Mouse (Mus musculus): ENCODE measurements around the gene Vsx1. TPM values are rescaled to one million over a fixed set of nuclear protein-coding genes. Genes with fewer than 3 reads are reported as not detected.

Vsx1 gene
- polyA plus RNA-seq (2015; fragmentation: Nextera tagmentation; extraction: Ambion mirVana): not detected in 2 replicates

DNA sequence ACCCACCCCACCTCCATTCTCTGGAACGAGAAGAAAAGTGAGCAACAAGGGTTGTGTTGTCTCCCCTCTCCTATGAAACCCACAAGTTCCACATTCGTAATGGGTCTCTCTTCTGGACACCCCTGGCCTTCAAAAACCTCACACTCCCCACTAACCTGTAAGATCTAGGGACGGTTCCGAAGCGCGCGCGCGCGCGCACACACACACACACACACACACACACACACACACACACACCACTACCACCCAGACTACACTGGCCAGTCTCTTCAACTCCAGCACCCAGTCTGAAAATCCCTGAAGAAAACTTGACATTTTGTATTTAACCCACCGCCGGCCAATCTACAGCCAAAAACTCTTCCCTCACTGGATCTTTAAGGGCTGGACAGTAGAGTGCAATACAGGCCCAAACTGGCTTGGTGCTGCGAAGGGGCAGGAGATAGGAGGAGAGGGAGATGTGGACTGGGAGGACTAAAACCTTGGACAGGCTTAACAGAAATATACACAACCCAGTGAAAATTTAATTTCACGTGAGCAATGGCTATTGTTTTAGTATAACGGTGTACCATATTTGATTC lies at the start of gene Vsx1:
Gene Vsx1, minus strand, starts transcription at position 138 of the 578 bp plus-strand sequence.
- ATAC-seq (ENCODE audit: insufficient number of reproducible peaks, insufficient read depth, low FRiP score, low TSS enrichment, low read depth): no peak
- H3K9ac ChIP-seq: peak within 1 kb of the TSS; percentile 58; the same call in 1 of the 2 replicates
- H3K27ac ChIP-seq: no peak within 1 kb of the TSS
- 46% methylated on average over 16 of the region's 16 CpGs for WGBS
- peak within 1 kb of the TSS; percentile 44 for H3K4me3 ChIP-seq
- H3K4me1 ChIP-seq: peaks cover 12% of the 10 kb centered on the region; the same call in 1 of the 2 replicates
- H3K36me3 ChIP-seq: no peaks in the 10 kb centered on the region
- H3K27me3 ChIP-seq: peaks cover 83% of the 10 kb centered on the region
- H3K9me3 ChIP-seq: no peaks in the 10 kb centered on the region
- peak within 1 kb of the TSS; percentile 73 for H3K4me2 ChIP-seq

DNA sequence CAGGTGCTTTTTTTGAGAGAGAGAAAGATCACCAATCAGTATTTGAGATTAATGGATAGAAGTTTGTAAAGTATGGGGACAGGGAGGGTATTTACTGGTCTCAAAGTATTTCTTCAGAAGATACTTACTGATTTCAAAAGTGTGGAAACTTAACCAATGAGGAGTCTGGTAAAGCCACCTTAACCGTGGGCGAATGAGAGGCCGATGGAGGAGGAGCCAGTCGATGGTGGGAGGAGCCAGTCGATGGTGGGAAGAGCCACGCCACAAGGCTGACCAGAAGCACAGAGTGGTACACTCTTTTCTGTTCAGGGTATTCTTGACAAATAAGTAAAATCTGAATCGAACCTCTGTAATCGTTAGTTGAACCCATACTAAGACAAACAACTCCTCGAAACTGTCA lies 48.7 kb upstream of the Vsx1 start:
- 81% methylated on average over 9 of the region's 9 CpGs for WGBS

DNA sequence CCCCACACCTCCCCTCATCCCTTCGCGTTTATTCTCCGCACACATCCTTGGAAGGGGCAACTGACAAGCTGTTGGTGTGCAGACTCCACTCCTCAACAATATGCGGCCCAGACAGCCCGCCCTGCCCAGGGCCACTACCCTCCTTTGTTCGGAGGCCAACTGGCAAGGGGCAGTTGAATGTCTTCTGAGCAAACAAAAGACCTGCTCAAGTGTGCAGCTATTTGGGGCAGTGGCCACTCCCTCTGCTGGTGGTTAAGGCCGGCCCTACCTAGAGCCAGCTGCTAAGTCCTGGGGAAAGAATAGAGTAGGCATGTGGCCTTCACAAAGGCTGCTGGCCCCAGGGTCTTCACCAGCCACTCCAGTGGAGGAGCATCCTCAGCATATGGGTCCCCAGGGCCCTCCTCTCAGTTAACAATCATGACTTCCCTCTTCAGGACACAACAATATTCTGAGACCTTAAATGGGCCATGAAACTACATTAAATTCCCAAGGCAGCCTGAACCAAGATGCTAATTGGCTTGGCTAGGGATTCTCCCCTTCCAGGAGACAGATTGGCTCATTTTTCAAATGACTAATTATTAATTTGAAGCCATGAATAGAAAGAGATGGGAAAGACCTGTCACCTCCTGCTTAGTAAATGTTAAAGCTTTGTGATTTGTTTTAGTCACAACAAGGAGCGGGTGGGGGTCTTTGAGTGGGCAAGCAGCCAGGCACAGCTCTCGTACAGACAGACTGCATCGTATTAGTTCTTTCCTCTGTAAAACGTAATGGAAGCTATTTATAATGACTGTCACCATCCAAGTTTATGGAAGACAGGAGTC lies 46.8 kb upstream of the Vsx1 start:
- Histone ChIP-seq H3K27ac (no peak overlapping the region), H3K36me3 (no peaks in the 10 kb centered on the region), H3K9me3 (no peaks in the 10 kb centered on the region), H3K9ac (no peak overlapping the region), H3K4me3 (no peak overlapping the region), H3K27me3 (no peaks in the 10 kb centered on the region), H3K4me1 (no peaks in the 10 kb centered on the region), H3K4me2 (no peak overlapping the region)
- no peak for ATAC-seq (ENCODE audit: insufficient number of reproducible peaks, insufficient read depth, low FRiP score, low TSS enrichment, low read depth)
- 56% methylated on average over 11 of the region's 11 CpGs for WGBS

More for the DNA sequence above, 48.7 kb upstream of the Vsx1 start:
- Histone ChIP-seq H3K4me1 (no peaks in the 10 kb centered on the region), H3K4me2 (no peak overlapping the region), H3K9ac (no peak overlapping the region), H3K4me3 (no peak overlapping the region), H3K36me3 (no peaks in the 10 kb centered on the region), H3K9me3 (no peaks in the 10 kb centered on the region), H3K27me3 (no peaks in the 10 kb centered on the region), H3K27ac (no peak overlapping the region)
- no peak for ATAC-seq (ENCODE audit: insufficient number of reproducible peaks, insufficient read depth, low FRiP score, low TSS enrichment, low read depth)

DNA sequence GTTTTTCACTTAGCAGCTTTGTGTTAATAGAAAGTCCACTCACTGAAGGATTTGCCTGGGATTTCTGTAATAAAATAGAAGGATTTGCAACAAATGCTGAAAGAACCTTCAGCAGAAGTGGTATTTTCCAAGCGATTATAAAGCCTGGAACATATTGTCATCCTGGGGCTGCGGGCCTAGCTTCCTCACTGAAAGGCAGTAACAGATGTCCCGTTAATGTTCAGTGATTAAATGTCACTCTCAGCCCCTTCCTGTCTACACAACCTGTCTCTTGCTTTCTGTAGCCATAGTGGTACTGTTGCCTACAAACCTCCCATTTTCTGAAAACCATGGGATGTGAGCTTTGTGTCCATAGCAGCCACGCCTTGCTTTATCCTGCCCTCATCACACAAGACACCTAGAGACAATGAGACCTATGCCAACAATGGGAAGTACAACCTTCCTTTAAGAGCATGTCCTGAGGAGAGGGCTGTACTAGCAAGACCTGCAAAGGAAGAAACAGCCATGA lies 23.1 kb upstream of the Vsx1 start:
- H3K4me3 ChIP-seq: no peak overlapping the region
- H3K4me1 ChIP-seq: no peaks in the 10 kb centered on the region
- H3K27me3 ChIP-seq: no peaks in the 10 kb centered on the region
- H3K9me3 ChIP-seq: no peaks in the 10 kb centered on the region
- H3K27ac ChIP-seq: no peak overlapping the region
- ATAC-seq (ENCODE audit: insufficient number of reproducible peaks, insufficient read depth, low FRiP score, low TSS enrichment, low read depth): no peak
- H3K4me2 ChIP-seq: no peak overlapping the region
- H3K9ac ChIP-seq: no peak overlapping the region
- H3K36me3 ChIP-seq: no peaks in the 10 kb centered on the region
- WGBS: 73% methylated on average over 4 of the region's 4 CpGs

DNA sequence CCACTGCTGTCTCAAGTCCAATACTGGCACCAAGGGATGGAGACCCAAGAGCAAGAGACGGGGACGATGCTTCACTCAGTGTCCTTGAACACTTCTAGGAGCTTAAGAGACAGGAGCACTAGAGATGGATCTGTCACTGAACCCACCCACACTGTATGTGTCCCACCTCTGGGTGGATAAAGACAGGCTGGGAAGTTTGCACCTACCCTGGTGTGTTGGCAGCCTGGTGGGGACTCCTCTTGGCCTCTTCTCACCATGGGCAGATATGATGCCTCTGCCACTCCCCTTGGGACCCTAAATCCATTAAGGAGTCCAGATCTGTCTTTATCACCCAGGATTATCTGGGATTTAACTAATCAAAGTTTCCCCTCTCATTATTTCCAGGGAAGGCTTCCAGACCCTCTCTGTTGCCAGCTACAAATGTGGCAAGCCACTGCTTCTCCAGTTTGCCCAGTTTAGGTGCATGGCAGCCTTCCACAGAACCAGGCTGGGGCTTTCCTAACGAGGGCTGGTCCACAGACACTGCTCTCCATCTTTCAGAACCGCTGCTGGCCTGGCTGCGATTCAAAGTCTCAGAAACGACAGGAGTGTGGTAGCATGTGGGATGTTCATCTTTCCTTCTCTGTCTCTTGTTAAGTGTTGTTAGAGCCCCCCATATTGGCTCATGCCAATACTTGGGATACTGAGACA lies 2.5 kb upstream of the Vsx1 start:
- H3K27me3 ChIP-seq: peaks cover 67% of the 10 kb centered on the region
- 76% methylated on average over 6 of the region's 6 CpGs for WGBS
- H3K27ac ChIP-seq: no peak overlapping the region

DNA sequence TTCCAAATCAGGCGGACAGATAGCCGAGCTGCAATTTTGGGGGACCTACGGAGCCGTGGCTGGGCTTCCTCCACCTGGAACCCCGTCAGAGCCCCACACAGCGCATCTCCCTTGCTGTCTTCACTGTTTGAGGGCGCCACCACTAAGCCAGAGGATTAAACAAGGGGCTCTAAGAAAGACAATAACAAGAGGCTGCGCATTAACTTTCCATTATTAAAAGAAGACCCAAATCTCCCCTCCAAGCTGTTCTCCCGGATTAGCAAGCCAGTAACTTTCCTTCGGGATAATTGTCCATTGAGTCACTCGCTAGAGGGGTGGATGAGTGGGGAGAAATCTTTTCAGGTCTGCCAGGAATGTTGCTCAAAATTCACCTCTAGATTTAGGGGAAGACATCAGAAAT lies 1.1 kb upstream of the Vsx1 start:
- Histone ChIP-seq H3K27ac (no peak overlapping the region), H3K9me3 (no peaks in the 10 kb centered on the region), H3K4me1 (peaks cover 12% of the 10 kb centered on the region; the same call in 1 of the 2 replicates), H3K4me3 (no peak overlapping the region), H3K36me3 (no peaks in the 10 kb centered on the region), H3K4me2 (no peak overlapping the region), H3K27me3 (peaks cover 81% of the 10 kb centered on the region), H3K9ac (no peak overlapping the region)
- ATAC-seq (ENCODE audit: insufficient number of reproducible peaks, insufficient read depth, low FRiP score, low TSS enrichment, low read depth): no peak
- WGBS: 4% methylated on average over 11 of the region's 11 CpGs

More for the DNA sequence above, 2.5 kb upstream of the Vsx1 start:
- H3K4me2 ChIP-seq: no peak overlapping the region
- no peaks in the 10 kb centered on the region for H3K9me3 ChIP-seq
- no peaks in the 10 kb centered on the region for H3K36me3 ChIP-seq
- ATAC-seq (ENCODE audit: insufficient number of reproducible peaks, insufficient read depth, low FRiP score, low TSS enrichment, low read depth): no peak
- H3K4me3 ChIP-seq: no peak overlapping the region
- no peak overlapping the region for H3K9ac ChIP-seq
- H3K4me1 ChIP-seq: peaks cover 12% of the 10 kb centered on the region; the same call in 1 of the 2 replicates

DNA sequence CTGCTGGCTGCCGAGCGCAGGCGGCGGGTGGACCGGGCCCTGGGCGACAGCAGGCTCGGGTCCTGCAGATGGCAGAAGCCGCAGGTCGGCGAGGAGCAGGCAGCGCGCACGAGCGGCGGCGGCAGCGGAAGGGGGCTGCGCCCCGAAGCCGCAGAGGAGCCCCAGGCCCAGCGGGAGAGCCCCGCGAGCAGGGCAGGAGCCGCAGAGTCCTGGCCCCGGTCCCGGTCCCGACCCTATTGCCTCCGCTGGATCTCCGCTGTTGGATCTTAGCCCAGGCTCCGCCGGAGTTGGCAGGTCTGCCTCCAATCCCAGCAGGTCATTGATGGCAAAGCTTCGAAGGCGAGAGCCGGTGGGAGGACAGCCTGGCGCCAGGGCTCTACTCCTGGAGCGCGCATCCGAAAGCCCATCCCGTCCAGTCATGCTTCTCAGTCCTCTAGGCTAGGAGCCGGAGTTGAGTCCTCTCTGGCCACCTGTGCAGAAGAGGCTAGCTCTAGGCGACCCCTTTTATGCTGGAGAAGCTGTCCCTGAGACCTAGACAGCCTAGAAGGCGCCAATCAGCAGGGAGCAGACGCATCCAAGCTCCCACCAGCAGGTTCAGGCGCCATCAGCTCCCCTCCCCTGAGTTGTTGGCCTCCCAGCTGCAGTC lies 496 bp downstream of the Vsx1 start:
- H3K9me3 ChIP-seq: no peaks in the 10 kb centered on the region
- H3K4me1 ChIP-seq: peaks cover 12% of the 10 kb centered on the region; the same call in 1 of the 2 replicates
- ATAC-seq (ENCODE audit: insufficient number of reproducible peaks, insufficient read depth, low FRiP score, low TSS enrichment, low read depth): no peak; the same call in 1 of the 2 replicates
- H3K36me3 ChIP-seq: no peaks in the 10 kb centered on the region
- under 1% methylated on average over 43 of the region's 44 CpGs for whole genome bisulfite sequencing
- peaks cover 83% of the 10 kb centered on the region for H3K27me3 ChIP-seq
- peak overlapping the region; percentile 44 for H3K4me3 ChIP-seq
- peak overlapping the region; percentile 58; the same call in 1 of the 2 replicates for H3K9ac ChIP-seq
- no peak overlapping the region for H3K27ac ChIP-seq
- H3K4me2 ChIP-seq: peak overlapping the region; percentile 73

DNA sequence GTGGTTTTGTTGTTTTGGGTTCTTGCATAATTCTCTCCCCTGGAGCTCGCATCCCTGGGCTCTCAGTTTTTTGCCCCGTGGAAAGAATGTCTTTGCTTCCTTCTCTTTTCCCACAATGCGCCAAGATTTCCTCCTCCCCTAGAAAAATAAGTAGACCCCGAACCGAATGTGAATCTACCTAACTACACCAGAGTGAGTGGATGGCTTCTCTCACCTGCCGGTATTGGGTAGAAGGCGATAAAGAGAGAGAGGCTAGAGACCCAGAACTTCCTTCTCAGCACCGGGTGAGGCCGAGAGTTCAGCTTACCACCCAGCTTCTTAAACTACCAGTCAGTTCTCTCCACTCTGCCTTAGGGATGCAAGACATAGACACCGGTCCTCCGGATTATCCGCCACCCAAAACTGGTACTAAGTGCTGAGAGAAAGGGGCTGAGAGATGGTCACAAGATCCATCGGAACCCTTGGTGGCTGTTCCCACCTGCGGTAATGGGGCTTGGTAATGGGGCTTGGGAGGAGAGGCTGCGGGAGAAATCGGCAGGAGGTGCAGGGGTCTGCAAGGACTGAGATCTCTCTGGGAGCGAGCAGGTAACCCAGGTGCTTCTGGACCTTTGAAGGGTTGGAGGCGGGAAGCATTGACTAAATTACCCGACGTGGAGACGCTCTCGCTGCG lies 1.2 kb downstream of the Vsx1 start:
- peak overlapping the region; percentile 73 for H3K4me2 ChIP-seq
- H3K36me3 ChIP-seq: no peaks in the 10 kb centered on the region
- H3K4me3 ChIP-seq: peak overlapping the region; percentile 44
- H3K27ac ChIP-seq: no peak overlapping the region
- H3K9me3 ChIP-seq: no peaks in the 10 kb centered on the region
- ATAC-seq (ENCODE audit: insufficient number of reproducible peaks, insufficient read depth, low FRiP score, low TSS enrichment, low read depth): no peak
- H3K9ac ChIP-seq: peak overlapping the region; percentile 58; the same call in 1 of the 2 replicates
- WGBS: 5% methylated on average over 23 of the region's 23 CpGs
- H3K4me1 ChIP-seq: peaks cover 12% of the 10 kb centered on the region; the same call in 1 of the 2 replicates
- peaks cover 80% of the 10 kb centered on the region for H3K27me3 ChIP-seq

DNA sequence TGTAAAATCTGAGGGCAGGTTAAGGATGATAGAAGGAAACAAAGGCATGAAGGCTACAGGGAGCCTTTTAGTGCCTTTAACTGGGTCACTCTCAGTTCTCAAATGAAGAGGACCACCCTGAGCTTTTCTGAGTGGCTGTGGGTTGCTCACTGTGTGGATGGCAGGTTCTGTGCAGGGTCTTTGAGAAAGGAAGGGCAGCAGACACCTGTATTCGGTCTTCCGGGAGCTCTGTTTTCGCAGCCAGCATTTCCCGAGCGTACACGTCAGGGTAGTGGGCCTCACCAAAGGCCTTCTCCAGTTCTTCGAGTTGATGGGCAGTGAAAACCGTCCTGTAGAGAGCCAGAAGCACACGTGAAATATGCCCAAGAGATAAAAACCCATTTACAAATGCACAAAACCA lies 3.8 kb downstream of the Vsx1 start:
- Histone ChIP-seq H3K36me3 (no peaks in the 10 kb centered on the region), H3K9ac (no peak overlapping the region), H3K4me3 (no peak overlapping the region), H3K4me1 (peaks cover 12% of the 10 kb centered on the region; the same call in 1 of the 2 replicates), H3K27ac (no peak overlapping the region), H3K9me3 (no peaks in the 10 kb centered on the region), H3K4me2 (no peak overlapping the region), H3K27me3 (peaks cover 54% of the 10 kb centered on the region)
- 90% methylated on average over 9 of the region's 9 CpGs for WGBS
- ATAC-seq (ENCODE audit: insufficient number of reproducible peaks, insufficient read depth, low FRiP score, low TSS enrichment, low read depth): no peak

DNA sequence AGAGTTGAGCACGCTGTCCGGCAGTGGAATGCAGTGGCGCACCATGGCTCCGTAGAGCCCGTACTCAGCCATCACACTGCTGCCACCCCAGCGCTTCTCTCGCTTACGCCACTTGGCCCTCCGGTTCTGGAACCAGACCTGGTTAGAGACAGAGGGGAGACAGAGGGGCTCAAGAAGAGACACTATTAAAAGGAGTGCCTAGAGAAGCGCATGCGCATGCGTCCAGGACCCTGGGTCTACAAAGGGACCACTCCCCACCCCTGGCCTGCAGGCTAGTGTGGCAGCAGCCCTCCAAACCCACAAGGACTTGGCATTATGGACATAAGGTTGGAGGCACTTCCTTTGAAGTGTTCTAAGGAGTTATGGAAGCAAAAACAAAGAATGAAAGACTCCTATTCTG lies 4.7 kb downstream of the Vsx1 start:
- Histone ChIP-seq H3K9me3 (no peaks in the 10 kb centered on the region), H3K27me3 (peaks cover 44% of the 10 kb centered on the region), H3K4me1 (peaks cover 12% of the 10 kb centered on the region; the same call in 1 of the 2 replicates), H3K4me2 (no peak overlapping the region), H3K9ac (no peak overlapping the region), H3K27ac (no peak overlapping the region), H3K36me3 (no peaks in the 10 kb centered on the region), H3K4me3 (no peak overlapping the region)
- ATAC-seq (ENCODE audit: insufficient number of reproducible peaks, insufficient read depth, low FRiP score, low TSS enrichment, low read depth): no peak
- WGBS: 86% methylated on average over 12 of the region's 12 CpGs
